Mouse (Mus musculus) liver, adult 2 months (tissue): Measurements from ENCODE around the gene Tox4. TPM values are rescaled to one million over a fixed set of nuclear protein-coding genes. Genes with fewer than 3 reads are reported as not detected.

Source experiments
- DNase-seq: peaks from one replicate; pipeline ENCODE4 v3.0.0-alpha.2; 2011; ENCODE audit warnings: low read depth, low spot score; ENCODE audit errors: extremely low read depth
- H3K27ac ChIP-seq: fragments of 200-500 bp; replicated peaks from 2 replicates; pipeline ENCODE4 v1.5.1; 2012; ENCODE audit warnings: low read depth, mild to moderate bottlenecking, control low read depth, inconsistent platforms, low read length; ENCODE audit not compliant: insufficient read depth
- H3K27me3 ChIP-seq: fragments of 200-500 bp; 2 replicates; pipeline ENCODE4 v1.6.1; 2012; ENCODE audit warnings: mild to moderate bottlenecking, moderate library complexity, low read length, inconsistent platforms; ENCODE audit not compliant: control insufficient read depth, insufficient read depth
- H3K36me3 ChIP-seq: fragments of 200-500 bp; 2 replicates; pipeline ENCODE4 v1.6.1; 2012; ENCODE audit warnings: low read length, inconsistent platforms; ENCODE audit not compliant: control insufficient read depth, insufficient read depth
- H3K4me1 ChIP-seq: fragments of 200-500 bp; 2 replicates; pipeline ENCODE4 v1.6.1; 2011; ENCODE audit warnings: low read length; ENCODE audit not compliant: control insufficient read depth, insufficient read depth
- H3K4me3 ChIP-seq: fragments of 200-500 bp; 2 replicates; pipeline ENCODE4 v1.5.1; 2011; ENCODE audit warnings: low read depth, mild to moderate bottlenecking, control low read depth, low read length, moderate library complexity; ENCODE audit not compliant: insufficient read depth
- H3K79me2 ChIP-seq: fragments of 200-500 bp; 2 replicates; pipeline ENCODE4 v1.6.1; 2012; ENCODE audit warnings: inconsistent platforms, mild to moderate bottlenecking, low read length, moderate library complexity; ENCODE audit not compliant: control insufficient read depth, insufficient read depth
- H3K9ac ChIP-seq: fragments of 200-500 bp; 2 replicates; pipeline ENCODE4 v1.6.1; 2012; ENCODE audit warnings: low read depth, mild to moderate bottlenecking, control low read depth, inconsistent platforms, low read length
- CTCF ChIP-seq: fragments of 200-500 bp; IDR thresholded peaks from 2 replicates; pipeline ENCODE4 v1.5.1; 2011; ENCODE audit warnings: low read depth, low read length, control low read depth
- POLR2A ChIP-seq: fragments of 200-500 bp; IDR thresholded peaks from 2 replicates; pipeline ENCODE4 v1.6.1; 2011; ENCODE audit warnings: low read length, control low read depth; ENCODE audit not compliant: insufficient read depth; ENCODE audit errors: extremely low read depth
- WGBS: fragments of 180-500 bp; shearing (Covaris S2); methylation state at CpG from one replicate; pipeline ENCODE4 v1.1.7; 2018; 5-methylcytosine and 5-hydroxymethylcytosine counted together
- polyA plus RNA-seq: library from polyadenylated mRNA; depleted of rRNA; stranded (reverse); fragments of >200 nt; gene quantifications from 2 replicates; pipeline ENCODE4 v1.2.3, GENCODE M21; 2012; rRNA removed
- total RNA-seq: library from RNA; depleted of rRNA; stranded (reverse); fragments of >200 nt; gene quantifications from 2 replicates; pipeline ENCODE4 v1.2.3, GENCODE M21; 2014; rRNA removed

Tox4 gene
- total and polyA plus RNA-seq, 2 experiments, result 13.0 to 21.1 TPM

DNA sequence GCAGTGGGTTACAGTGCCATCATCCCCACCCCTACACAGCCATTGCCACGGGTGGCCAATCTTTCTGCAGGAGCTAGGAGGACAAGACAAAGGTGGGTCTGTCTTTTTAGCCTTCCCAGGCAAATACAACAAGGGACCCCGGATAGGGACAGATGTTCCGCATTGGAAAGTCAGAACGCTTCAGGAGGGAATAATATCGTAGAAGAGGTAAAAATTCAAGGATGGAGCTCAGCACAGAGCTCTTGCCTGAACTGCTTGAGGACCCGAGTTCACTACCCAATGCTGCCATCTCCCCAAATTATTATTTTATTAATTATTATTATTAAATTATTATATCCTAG lies 60.5 kb downstream of the Tox4 start:
- Histone ChIP-seq H3K27me3 (no peaks in the 10 kb centered on the region), H3K9ac (no peak overlapping the region), H3K4me1 (no peaks in the 10 kb centered on the region), H3K4me3 (no peak overlapping the region), H3K36me3 (no peaks in the 10 kb centered on the region), H3K79me2 (no peaks in the 10 kb centered on the region), H3K27ac (no peak overlapping the region)
- WGBS, result 72% methylated on average over 6 of the region's 6 CpGs
- TF ChIP-seq POLR2A (no peak), CTCF (no peak)
- DNase-seq, result no peak

Other genes starting within 250 kb of the Tox4 start
- not detected in 2 replicates for gene Olfr221, start 236.7 kb upstream of the Tox4 start, total RNA-seq
- not detected in 2 replicates for gene Olfr221, start 236.7 kb upstream of the Tox4 start, polyA plus RNA-seq
- gene Hnrnpc, start 175.1 kb upstream of the Tox4 start, total RNA-seq, result 77.5 and 84.4 TPM in 2 replicates
- 50.8 and 55.8 TPM in 2 replicates for gene Hnrnpc, start 175.1 kb upstream of the Tox4 start, polyA plus RNA-seq
- 0.55 and 1.2 TPM in 2 replicates for gene Rpgrip1, start 168.4 kb upstream of the Tox4 start, total RNA-seq
- 0.35 and 0.50 TPM in 2 replicates for gene Rpgrip1, start 168.4 kb upstream of the Tox4 start, polyA plus RNA-seq
- 13.6 and 16.0 TPM in 2 replicates for gene Supt16, start 81.7 kb upstream of the Tox4 start, total RNA-seq
- 3.9 and 5.3 TPM in 2 replicates for gene Supt16, start 81.7 kb upstream of the Tox4 start, polyA plus RNA-seq
- gene Chd8, start 21.4 kb upstream of the Tox4 start, total RNA-seq, result 20.4 and 22.7 TPM in 2 replicates
- 9.6 and 13.7 TPM in 2 replicates for gene Chd8, start 21.4 kb upstream of the Tox4 start, polyA plus RNA-seq
- 1.3 and 1.7 TPM in 2 replicates for gene Rab2b, start 399 bp downstream of the Tox4 start, total RNA-seq
- gene Rab2b, start 399 bp downstream of the Tox4 start, polyA plus RNA-seq, result 1.7 and 2.3 TPM in 2 replicates
- 11.4 and 12.7 TPM in 2 replicates for gene Mettl3, start 26.0 kb downstream of the Tox4 start, total RNA-seq
- gene Mettl3, start 26.0 kb downstream of the Tox4 start, polyA plus RNA-seq, result 7.2 and 8.6 TPM in 2 replicates
- 0.74 and 0.94 TPM in 2 replicates for gene Sall2, start 49.6 kb downstream of the Tox4 start, total RNA-seq
- 0.80 and 1.4 TPM in 2 replicates for gene Sall2, start 49.6 kb downstream of the Tox4 start, polyA plus RNA-seq
- gene Olfr1513, start 77.3 kb downstream of the Tox4 start, total RNA-seq, result not detected in 2 replicates
- gene Olfr1513, start 77.3 kb downstream of the Tox4 start, polyA plus RNA-seq, result not detected in 2 replicates
- not detected in 2 replicates for gene Olfr1512, start 100.0 kb downstream of the Tox4 start, total RNA-seq
- gene Olfr1512, start 100.0 kb downstream of the Tox4 start, polyA plus RNA-seq, result not detected in 2 replicates
- gene Olfr1511, start 118.2 kb downstream of the Tox4 start, total RNA-seq, result not detected in 2 replicates
- not detected in 2 replicates for gene Olfr1511, start 118.2 kb downstream of the Tox4 start, polyA plus RNA-seq
- not detected in 2 replicates for gene Olfr1510, start 135.2 kb downstream of the Tox4 start, total RNA-seq
- not detected in 2 replicates for gene Olfr1510, start 135.2 kb downstream of the Tox4 start, polyA plus RNA-seq
- gene Olfr1509, start 163.8 kb downstream of the Tox4 start, total RNA-seq, result not detected in 2 replicates
- gene Olfr1509, start 163.8 kb downstream of the Tox4 start, polyA plus RNA-seq, result not detected in 2 replicates
- gene Olfr1508, start 188.3 kb downstream of the Tox4 start, total RNA-seq, result not detected in 2 replicates
- not detected in 2 replicates for gene Olfr1508, start 188.3 kb downstream of the Tox4 start, polyA plus RNA-seq
- gene Olfr1507, start 216.6 kb downstream of the Tox4 start, total RNA-seq, result not detected in 2 replicates
- not detected in 2 replicates for gene Olfr1507, start 216.6 kb downstream of the Tox4 start, polyA plus RNA-seq